Mouse (Mus musculus): ENCODE measurements around the gene Scn8a.

Scn8a gene

GRCm38 (mm10) chr15:100881385-100881784, 11.7 kb downstream of the Scn8a start:
- DNase-seq = peak; percentile 56

- DNase-seq = no peak
Observed at GRCm38 (mm10) chr15:100884481-100884880, 14.8 kb downstream of the Scn8a start.

DNA sequence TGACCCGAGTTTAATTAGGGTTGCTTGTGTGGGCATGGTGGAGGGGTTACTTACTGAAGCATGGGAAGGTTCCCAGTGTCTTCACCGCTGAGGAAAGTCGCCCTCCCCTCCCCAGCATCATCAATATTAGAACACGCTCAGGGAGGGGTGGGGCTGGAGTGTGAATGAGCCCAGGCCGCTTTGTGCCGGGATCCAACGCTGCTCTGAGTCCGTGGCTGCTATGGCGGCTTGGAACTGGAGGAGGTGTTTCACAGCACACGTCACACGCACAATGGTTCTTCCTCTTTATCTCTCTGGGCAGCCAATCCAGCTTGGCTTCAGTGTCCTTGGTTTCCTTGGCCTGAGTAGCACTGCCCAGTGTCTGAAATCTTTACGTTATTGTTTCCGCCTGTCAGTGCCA, 22.3 kb downstream of the Scn8a start:
- no peak for DNase-seq

DNA sequence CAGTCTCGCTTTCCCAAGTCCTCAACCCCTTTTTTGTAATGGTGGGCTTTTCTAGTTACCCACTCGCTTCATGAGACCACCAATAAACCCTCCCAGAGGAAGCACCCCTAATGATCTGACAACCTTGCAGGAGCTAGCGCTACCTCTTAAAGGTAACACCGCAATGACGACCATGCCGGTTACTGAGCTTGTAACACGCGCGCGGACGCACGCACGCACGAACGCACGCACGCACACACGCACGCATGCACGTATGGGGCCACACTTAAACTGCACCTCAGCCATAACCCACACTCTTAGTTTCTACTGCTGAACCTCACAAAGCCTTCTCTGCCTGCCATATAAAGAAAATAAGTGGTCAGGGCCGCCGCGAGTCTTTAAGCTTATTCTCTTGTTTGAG, 26.8 kb downstream of the Scn8a start:
- DNase-seq = no peak

DNA sequence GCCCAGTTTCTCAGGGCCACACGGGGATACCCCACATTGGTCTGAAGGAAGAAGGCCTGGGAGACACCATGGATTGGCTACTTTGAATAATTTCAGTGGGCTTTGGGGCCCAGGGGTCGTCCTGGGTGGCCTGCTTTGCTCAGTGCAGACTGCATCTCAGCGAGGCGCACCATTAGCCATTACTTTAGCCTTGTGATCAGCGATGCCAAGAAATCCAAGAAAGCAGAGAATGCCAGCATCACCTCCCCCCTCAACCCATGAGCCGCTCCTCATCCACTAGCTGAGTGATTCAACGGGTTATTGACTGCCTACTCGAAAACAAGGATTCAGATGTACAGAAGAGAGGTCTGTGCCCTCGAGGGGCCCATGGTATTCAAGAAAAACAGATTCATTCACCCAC, 34.2 kb downstream of the Scn8a start:
- DNase-seq = no peak

GRCm38 (mm10) chr15:100905006-100905405, 35.3 kb downstream of the Scn8a start:
- no peak for DNase-seq

DNA sequence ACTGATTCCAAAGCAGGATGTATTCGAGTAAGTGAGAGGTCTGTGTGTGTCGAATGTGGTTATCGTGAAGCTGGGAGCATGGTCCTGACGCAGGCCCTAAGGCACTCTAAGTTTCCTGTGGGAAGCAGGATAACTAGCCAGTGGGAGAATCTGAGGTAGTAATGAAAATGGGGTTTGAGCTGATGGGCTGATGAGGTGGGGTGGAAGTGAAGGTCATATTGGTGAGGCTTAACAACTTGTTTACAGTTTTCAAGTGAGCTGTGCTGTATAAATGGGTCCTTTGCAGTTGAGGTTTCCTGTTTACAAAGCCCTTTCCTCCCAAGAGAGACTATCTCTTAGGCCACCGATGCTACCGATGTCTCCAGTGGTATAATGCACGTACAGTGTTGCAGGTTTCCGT, 36.1 kb downstream of the Scn8a start:
- no peak for DNase-seq

GRCm38 (mm10) chr15:100908817-100909216, 39.2 kb downstream of the Scn8a start:
- DNase-seq = no peak

GRCm38 (mm10) chr15:100909734-100910163, 40.1 kb downstream of the Scn8a start:
- DNase-seq = peak; percentile 94

DNA sequence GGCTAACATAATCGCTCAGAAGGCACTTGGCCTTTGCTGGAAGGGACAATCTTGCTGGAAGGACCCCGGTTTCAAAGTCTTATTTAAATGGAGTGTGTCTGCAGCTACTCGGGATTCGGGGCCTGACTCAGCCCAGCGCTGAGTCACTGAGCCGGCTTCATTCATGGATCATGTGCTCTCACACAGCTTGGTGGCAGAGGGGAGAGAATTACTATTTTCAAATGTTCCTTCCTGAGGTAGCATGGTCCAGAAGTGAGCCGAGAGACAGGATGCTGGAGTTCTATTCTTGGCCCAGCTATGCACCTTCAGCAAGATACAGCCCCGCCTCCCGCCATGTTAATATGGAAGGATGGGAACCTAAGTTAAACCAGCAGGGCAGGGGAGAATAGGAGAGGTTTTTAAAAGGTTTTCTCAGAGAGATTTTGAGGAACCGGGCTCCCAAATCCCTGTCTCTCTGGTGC, 40.8 kb downstream of the Scn8a start:
- peak; percentile 82 for DNase-seq

GRCm38 (mm10) chr15:100912676-100913266, 43.1 kb downstream of the Scn8a start:
- peak; percentile 70 for DNase-seq

DNA sequence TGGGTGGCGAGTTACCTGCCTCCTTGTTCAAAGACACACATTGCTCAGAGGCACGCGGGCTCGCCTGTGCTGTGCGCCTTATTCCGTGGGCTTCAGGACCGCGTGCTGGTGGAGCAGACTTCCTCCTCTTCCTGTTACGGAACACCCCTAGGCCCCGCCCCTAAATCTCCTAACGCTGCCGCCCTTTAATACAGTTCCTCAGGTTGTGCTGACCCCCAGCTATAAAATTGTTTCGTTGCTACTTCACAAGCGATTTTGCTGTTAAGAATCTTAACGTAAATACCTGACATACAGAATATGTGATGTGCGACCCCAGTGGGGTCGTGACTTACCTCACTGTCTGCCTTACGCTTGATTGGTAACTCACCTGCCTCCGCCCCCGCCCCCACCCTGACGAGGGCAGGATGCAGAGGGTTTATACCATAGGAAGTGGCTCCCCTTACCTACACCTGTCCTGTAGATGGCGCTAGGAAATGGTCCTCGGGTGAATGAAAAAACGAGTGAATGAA, 45.1 kb downstream of the Scn8a start:
- no peak for DNase-seq

DNA sequence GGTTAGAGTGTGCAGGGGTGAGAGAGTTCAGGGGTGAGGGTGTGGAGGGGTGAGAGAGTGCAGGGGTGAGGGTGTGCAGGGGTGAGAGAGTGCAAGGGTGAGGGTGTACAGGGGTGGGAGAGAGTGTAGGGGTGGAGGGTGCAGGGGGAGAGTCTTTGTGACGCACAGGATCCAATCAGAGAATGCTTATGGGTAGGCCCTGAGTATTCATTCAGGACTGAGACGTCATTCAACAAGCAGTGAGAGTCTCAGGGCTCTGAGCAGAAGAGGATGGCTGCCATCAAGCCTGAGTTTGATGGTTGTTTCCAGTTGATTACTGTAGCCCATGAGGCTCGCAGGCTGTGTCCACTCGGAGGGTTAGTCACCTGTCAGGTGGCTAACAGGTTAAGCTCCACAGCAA, 48.4 kb downstream of the Scn8a start:
- DNase-seq = no peak

- DNase-seq = no peak
Observed at GRCm38 (mm10) chr15:100922210-100922609, 52.6 kb downstream of the Scn8a start.

DNA sequence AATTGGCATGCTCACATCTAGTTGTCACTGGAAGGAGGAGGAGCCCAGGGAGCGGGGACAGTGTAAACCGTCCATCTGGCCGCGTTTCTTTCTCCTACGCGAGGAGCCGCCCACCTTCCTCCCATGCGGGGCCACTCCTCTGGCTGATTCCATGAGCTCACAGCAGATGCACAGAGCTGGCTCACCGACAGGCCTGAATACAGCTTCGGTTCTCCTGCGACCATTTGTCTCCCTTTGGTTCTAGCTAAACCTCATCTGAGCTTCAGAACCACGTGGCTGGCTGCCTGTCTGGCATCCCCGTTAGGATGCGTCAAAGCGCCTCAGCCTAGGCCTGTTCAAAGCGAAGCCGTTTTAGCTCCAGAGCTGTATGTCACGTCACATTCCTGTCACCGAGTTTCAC, 53.8 kb downstream of the Scn8a start:
- peak; percentile 82 for DNase-seq

DNA sequence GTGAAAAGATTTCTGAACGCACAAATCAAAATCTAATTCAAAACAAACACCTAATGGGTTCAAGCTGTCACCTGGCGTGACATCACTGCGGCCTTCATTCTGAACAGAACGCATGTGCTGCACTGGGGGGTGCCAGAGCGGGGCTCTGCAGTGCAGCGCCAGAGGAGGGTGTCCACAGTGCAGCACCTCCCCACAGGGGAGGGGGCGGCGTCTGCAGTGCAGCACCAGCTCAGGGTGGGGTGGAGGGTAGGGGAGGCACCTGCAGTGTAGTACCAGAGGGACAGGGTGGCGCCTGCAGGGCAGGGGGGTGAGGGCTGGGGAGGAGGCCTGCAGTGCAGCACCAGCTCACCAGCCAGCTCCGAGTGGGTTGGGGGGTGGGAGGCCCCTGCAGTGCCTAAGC, 55.3 kb downstream of the Scn8a start:
- DNase-seq = peak; percentile 39

DNA sequence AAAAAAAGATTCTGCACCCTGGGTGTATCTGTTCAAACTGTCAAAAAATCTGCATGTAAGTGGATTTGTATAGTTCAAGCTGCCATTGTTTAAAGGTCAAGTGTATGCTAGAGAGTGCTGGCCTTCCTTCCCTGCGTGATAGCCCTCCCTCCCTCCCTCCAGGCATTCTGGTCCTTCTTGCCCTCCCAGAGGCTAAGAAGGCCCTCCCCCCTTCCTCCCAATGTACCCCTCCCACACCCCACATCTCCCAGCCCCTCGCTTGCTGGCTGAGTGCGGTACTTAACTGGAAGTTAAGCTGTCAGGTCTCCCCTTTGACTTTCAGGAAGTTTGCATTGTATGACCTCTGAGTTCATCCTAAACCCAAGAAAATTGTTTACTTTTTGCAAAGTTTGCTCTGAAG, 60.8 kb downstream of the Scn8a start:
- DNase-seq = no peak

GRCm38 (mm10) chr15:100936176-100936575, 66.5 kb downstream of the Scn8a start:
- DNase-seq = no peak

GRCm38 (mm10) chr15:100948383-100948782, 78.7 kb downstream of the Scn8a start:
- DNase-seq = no peak

DNA sequence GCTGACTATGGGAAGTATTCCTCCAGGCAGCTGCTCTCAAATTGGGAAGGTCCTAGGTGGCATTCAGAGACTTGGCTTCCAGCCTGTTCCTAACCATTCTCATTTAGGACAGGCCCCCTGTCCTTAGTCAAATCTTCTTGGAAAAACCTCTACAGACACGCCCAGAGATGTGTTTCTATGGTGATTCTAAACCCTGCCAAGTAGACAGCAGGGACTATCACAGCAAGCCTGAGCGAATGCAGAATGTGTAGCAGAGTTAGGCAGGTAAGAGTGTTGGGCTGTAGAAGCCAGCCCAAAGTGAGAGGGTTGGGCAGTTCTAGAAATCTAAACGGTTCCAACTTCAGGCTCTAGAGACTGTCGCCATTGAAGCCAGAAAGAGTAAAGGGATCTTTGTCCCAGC, 79.5 kb downstream of the Scn8a start:
- peak; percentile 72 for DNase-seq

- DNase-seq = no peak
Observed at GRCm38 (mm10) chr15:100951491-100951890, 81.8 kb downstream of the Scn8a start.

DNA sequence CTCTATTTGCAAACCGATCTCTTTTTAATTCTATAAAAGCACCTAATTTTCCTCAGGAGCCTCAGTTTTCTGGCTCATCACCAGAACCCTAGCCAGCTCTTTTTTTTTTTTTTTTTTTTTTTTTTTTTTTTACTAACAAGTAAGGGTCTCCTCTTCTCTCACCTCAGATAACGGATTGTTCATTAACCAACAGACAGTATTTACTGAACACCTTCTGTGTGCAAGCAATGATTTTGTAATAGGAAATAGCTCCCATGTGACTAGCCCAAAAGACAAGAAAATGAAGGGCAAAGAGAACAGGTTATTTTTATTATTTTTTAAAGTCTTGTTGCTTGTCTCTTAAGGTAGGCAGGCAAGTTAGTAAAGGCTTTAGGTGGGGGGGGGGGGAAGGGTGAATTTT, 82.6 kb downstream of the Scn8a start:
- DNase-seq = no peak

- no peak for DNase-seq
Observed at GRCm38 (mm10) chr15:100952854-100953253, 83.2 kb downstream of the Scn8a start.

- peak; percentile 66 for DNase-seq
Observed at GRCm38 (mm10) chr15:100953955-100954354, 84.3 kb downstream of the Scn8a start.

DNA sequence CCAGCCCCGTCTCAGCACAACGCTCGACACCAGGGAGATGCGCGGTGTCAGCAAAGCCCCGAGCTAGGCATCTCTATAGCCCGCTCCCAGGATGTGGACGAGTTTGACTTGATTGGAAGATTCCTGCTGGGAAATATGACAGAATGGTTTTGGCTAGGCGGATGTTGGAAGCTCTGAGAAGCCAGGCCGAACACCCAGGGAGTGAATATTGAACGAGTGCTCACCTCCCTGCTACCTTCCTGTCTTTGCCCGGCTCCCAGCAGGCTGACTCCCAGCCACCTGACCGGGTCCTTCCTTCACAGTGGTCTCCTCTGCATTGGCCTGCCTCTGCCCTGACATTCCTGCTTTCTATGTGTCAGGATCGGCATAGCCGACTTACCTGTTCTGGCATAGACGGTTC, 85.1 kb downstream of the Scn8a start:
- peak; percentile 58 for DNase-seq
